Mouse (Mus musculus): ENCODE measurements around the gene Fgf4.

Fgf4 gene

DNA sequence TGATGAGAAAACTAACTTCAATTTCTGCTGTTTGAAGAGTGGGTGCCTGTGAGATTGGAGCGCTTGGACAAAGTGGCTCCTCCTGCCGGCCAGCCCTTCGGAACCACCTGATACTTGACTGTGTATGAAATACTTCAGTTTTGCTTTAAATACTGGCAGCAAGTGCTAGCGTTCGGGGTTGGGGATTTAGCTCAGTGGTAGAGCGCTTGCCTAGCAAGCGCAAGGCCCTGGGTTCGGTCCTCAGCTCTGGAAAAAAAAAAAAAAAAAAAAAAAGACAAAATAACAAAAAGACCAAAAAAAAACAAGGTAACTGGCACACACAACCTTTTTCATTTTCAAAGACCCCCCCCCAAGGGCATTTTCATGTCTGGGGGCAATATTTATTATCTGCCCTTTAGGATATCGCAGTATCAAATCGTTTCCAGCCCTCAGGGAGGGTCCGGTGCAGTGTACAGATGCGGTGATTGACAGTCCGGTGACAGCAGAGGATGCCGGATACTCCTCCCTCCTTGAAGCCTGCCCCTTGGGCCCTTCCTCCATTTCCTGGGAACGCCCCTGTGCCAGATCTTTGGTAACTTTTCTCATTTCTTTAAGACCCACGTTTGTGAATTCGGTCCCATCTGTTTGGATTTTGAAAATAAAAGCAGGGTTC, 67.3 kb downstream of the Fgf4 start:
- DNase-seq: no peak
